Mouse (Mus musculus) lung, embryonic 16.5 days (tissue): ENCODE measurements around the gene H2-Ke6. TPM values are rescaled to one million over a fixed set of nuclear protein-coding genes. Genes with fewer than 3 reads are reported as not detected.
"Not testable (repeated sequence)": the region's sequence is repeated elsewhere in the genome, so short reads cannot be mapped to it uniquely, and the experiment has no call there.

Experiments
- ATAC-seq: fragments of 200-750 bp; cut with Nextera tagmentation; 2 replicates; pipeline ENCODE4 v1.8.0; 2017; ENCODE audit warnings: low read depth, mild to moderate bottlenecking, moderate library complexity
- H3K27ac ChIP-seq: fragments of 300-500 bp; sonication (generic); 2 replicates; pipeline ENCODE4 v1.5.1; 2014; ENCODE audit warnings: mild to moderate bottlenecking, control low read depth, low read length
- H3K27me3 ChIP-seq: fragments of 300-500 bp; sonication (generic); 2 replicates; pipeline ENCODE4 v1.6.1; 2014; ENCODE audit warnings: low read depth, low read length, mixed read lengths; ENCODE audit not compliant: control insufficient read depth, insufficient read depth
- H3K36me3 ChIP-seq: fragments of 300-500 bp; sonication (generic); 2 replicates; pipeline ENCODE4 v1.6.1; 2014; ENCODE audit warnings: low read length; ENCODE audit not compliant: control insufficient read depth, insufficient read depth
- H3K4me1 ChIP-seq: fragments of 300-500 bp; sonication (generic); replicated peaks from 2 replicates; pipeline ENCODE4 v1.6.1; 2014; ENCODE audit warnings: low read length, mixed read lengths; ENCODE audit not compliant: control insufficient read depth, insufficient read depth
- H3K4me2 ChIP-seq: fragments of 300-500 bp; sonication (generic); 2 replicates; pipeline ENCODE4 v1.6.1; 2014; ENCODE audit warnings: low read depth, low read length, control low read depth
- H3K4me3 ChIP-seq: fragments of 300-500 bp; sonication (generic); 2 replicates; pipeline ENCODE4 v1.5.1; 2014; ENCODE audit warnings: mild to moderate bottlenecking, low read length, control low read depth
- H3K9ac ChIP-seq: fragments of 300-500 bp; sonication (generic); 2 replicates; pipeline ENCODE4 v1.6.1; 2014; ENCODE audit warnings: low read length, control low read depth
- H3K9me3 ChIP-seq: fragments of 300-500 bp; sonication (generic); 2 replicates; pipeline ENCODE4 v1.6.1; 2016; ENCODE audit warnings: low read length; ENCODE audit not compliant: control insufficient read depth
- WGBS: fragments of 180-500 bp; shearing (Covaris S2); extraction: QIAGEN DNeasy Blood & Tissue Kit; methylation state at CpG from one replicate; pipeline ENCODE4 v1.1.7; 2014; 5-methylcytosine and 5-hydroxymethylcytosine counted together
- polyA plus RNA-seq: library from polyadenylated mRNA; unstranded; fragments of >200 nt; fragmentation: Nextera tagmentation; extraction: Ambion mirVana; gene quantifications from 2 replicates; pipeline ENCODE4 v1.2.1, GENCODE M21; 2015

The H2-Ke6 gene
- polyA plus RNA-seq, 1 experiment from 2014 or later: 40.9 TPM

DNA sequence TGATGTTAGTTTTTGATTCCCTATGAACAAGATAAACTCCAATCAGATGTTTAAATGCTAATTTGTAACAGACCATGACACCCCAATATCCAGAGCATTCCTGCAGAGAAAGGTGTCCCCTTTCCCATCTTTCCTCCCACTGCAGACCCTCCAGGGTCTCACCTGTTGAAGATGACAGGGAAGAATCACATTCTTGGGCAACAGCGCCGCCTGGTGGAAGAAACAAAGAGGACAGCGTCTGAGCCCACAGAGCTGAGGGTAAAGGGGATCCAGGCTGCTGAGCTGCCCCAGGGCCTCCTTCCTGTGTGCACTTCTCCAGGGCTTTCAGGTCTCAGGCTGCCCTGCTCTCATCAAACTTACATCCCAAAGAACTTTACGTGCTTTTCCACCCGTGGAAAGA, 24.4 kb downstream of the H2-Ke6 start:
- Histone ChIP-seq H3K4me2 (no peak overlapping the region), H3K9ac (no peak overlapping the region), H3K27ac (no peak overlapping the region), H3K36me3 (no peaks in the 10 kb centered on the region), H3K4me1 (peaks cover 6% of the 10 kb centered on the region; the same call in 1 of the 2 replicates), H3K27me3 (peaks cover 16% of the 10 kb centered on the region), H3K9me3 (no peaks in the 10 kb centered on the region), H3K4me3 (no peak overlapping the region)
- ATAC-seq: no peak
- 8% methylated on average over 5 of the region's 5 CpGs for WGBS

DNA sequence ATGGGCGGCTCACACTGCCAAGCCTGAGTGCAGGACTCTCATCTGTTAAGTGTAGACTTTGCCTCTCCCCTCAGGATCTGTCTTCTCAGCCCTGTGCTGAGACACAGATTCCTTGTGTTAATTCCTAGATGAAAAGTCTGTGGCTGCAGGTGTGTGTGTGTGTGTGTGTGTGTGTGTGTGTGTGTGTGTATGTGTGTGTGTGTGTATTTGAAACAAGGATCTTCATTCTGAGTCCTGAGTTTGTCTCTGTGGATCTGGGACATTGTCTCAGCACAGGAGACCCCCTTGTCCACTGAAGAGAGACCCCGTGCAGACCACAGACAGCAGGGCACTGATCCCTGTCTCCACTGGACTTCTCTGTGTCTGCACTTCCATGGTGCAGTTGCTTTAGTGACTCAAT, 27.1 kb downstream of the H2-Ke6 start:
- H3K9me3 ChIP-seq, H3K4me3 ChIP-seq, H3K36me3 ChIP-seq, H3K4me1 ChIP-seq, ATAC-seq, H3K27ac ChIP-seq, H3K9ac ChIP-seq: not testable (repeated sequence)
- Histone ChIP-seq H3K4me2 (peak overlapping the region; percentile 94; the same call in 1 of the 2 replicates), H3K27me3 (peaks cover 18% of the 10 kb centered on the region)
- WGBS: 42% methylated on average over 2 of the region's 2 CpGs

DNA sequence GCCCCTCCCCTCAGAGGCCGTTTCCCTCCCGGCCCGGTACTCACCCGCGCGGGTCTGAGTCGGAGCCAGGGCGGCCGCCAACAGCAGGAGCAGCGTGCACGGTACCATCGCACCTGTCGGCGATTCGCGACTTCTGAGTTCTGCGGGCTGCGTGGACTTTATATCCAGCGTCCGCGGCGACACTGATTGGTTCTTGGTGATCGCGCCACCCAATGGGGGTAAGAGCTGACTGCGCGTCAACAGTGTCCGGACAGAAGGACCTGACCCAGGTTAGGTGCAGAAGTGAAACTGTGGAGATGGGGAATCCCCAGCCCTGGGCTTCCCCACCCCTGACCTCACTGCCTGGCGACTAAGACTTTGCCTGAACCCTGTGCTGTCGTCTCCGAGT, 27.7 kb downstream of the H2-Ke6 start, which contains the start of gene H2-K1:
Gene H2-K1, minus strand, starts transcription at position 198 of the 388 bp plus-strand sequence.
- under 1% methylated on average over 24 of the region's 30 CpGs for WGBS
- peak within 1 kb of the TSS; percentile 68 for H3K9ac ChIP-seq
- H3K9me3 ChIP-seq: no peaks in the 10 kb centered on the region
- H3K4me1 ChIP-seq: peaks cover 6% of the 10 kb centered on the region; the same call in 1 of the 2 replicates
- no peaks in the 10 kb centered on the region for H3K36me3 ChIP-seq
- H3K4me3 ChIP-seq: peak within 1 kb of the TSS; percentile 60
- peak; percentile 97 for ATAC-seq
- H3K4me2 ChIP-seq: peak within 1 kb of the TSS; percentile 94
- H3K27ac ChIP-seq: no peak within 1 kb of the TSS
- H3K27me3 ChIP-seq: peaks cover 18% of the 10 kb centered on the region

DNA sequence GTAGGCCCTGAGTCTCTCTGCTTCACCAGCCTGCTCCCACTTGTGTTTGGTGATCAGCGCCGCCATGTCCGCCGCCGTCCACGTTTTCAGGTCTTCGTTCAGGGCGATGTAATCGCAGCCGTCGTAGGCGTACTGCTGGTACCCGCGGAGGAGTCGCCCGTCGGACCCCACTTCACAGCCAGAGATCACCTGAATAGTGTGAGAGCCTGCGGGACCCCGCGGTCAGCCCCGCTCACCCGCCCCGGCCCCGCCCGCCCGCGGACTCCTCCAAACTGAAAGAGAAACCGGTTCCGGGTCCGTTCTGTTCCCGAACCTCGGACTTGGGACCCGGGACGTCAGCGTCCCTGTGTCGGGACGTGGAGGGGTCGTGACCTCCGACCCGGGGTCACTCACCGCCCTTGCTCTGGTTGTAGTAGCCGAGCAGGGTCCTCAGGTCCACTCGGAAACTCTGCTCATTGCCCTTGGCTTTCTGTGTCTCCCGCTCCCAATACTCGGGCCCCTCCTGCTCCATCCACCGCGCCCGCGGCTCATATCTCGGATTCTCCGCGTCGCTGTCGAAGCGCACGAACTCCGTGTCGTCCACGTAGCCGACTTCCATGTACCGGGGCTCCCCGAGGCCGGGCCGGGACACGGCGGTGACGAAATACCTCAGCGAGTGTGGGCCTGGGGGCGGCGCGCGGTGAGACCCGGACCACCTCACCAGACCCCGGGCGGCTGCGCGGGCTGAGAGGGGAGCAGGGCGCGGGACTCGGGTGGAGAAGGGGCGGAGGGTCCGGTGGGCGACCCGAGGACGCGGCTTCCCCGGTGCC, 28.3 kb downstream of the H2-Ke6 start:
- Histone ChIP-seq H3K9ac (peak overlapping the region; percentile 68), H3K9me3 (no peaks in the 10 kb centered on the region), H3K36me3 (no peaks in the 10 kb centered on the region), H3K27me3 (peaks cover 18% of the 10 kb centered on the region), H3K4me3 (peak overlapping the region; percentile 60), H3K27ac (no peak overlapping the region), H3K4me1 (peaks cover 6% of the 10 kb centered on the region; the same call in 1 of the 2 replicates), H3K4me2 (peak overlapping the region; percentile 94)
- peak; percentile 51 for ATAC-seq
- WGBS: 1% methylated on average over 86 of the region's 87 CpGs

DNA sequence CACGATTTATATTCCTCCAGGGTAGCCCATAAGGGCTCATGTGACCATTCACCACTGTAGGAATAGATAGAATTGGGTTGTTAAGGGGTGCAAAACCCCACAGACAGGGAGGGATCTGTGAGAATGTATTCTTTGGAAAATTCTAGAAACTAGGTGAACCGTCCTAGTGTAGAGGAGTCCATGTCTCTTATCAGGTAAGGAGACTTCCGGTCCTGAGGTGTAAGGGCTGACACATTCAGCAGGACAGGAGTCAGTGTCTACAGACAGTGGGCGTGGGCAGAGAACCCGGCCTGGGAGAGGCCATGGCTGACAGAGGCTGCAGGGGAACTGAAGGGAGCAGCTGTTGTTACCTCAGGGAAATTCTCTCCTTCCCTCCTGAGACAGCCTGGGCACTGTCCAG, 29.2 kb downstream of the H2-Ke6 start:
- H3K9me3 ChIP-seq, H3K4me3 ChIP-seq, H3K27ac ChIP-seq, H3K4me1 ChIP-seq, ATAC-seq, H3K9ac ChIP-seq, H3K36me3 ChIP-seq, H3K4me2 ChIP-seq: not testable (repeated sequence)
- peaks cover 18% of the 10 kb centered on the region for H3K27me3 ChIP-seq
- 40% methylated on average over 5 of the region's 5 CpGs for WGBS

DNA sequence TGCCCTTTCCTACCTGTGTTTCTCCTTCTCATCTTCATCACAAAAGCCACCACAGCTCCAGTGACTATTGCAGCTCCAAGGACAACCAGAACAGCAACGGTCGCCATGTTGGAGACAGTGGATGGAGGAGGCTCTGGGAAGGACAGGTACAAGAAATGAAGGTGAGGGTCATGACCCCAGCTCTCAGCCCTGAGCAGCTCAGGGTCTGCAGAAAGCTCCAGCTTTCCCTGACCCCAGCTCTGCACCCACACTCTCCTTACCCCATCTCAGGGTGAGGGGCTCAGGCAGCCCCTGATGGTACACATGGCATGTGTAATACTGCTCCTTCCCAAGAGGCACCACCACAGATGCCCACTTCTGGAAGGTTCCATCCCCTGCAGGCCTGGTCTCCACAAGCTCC, 30.8 kb downstream of the H2-Ke6 start:
- H3K9ac ChIP-seq, H3K4me3 ChIP-seq, H3K36me3 ChIP-seq, ATAC-seq, H3K27ac ChIP-seq, H3K4me2 ChIP-seq, H3K4me1 ChIP-seq, H3K9me3 ChIP-seq: not testable (repeated sequence)
- WGBS: 86% methylated on average over 2 of the region's 2 CpGs
- peaks cover 18% of the 10 kb centered on the region for H3K27me3 ChIP-seq

DNA sequence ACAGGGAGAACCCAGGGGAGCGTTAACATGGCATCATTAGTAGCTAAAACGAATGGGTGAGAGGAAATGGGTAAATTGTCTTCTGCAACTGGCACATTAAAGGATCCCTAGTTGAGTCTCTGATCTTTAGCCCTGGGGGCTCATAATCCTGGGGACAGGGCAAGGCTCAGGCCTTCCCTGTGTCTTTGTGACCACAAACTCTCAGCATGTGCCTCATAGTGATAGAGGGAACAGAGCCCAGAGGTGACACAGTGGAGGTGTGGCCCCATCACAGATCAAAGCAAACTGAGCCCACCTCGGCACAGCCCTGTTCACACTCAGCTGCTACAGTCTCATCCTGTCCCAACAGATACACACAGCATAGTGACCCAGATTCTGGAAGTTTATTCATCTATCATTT, 32.2 kb downstream of the H2-Ke6 start:
- H3K4me2 ChIP-seq: no peak overlapping the region
- H3K27ac ChIP-seq: no peak overlapping the region
- H3K4me3 ChIP-seq: no peak overlapping the region
- H3K36me3 ChIP-seq: no peaks in the 10 kb centered on the region
- H3K27me3 ChIP-seq: peaks cover 15% of the 10 kb centered on the region
- H3K4me1 ChIP-seq: peaks cover 6% of the 10 kb centered on the region; the same call in 1 of the 2 replicates
- H3K9ac ChIP-seq: no peak overlapping the region
- 40% methylated on average over 3 of the region's 3 CpGs for WGBS
- no peak for ATAC-seq
- H3K9me3 ChIP-seq: no peaks in the 10 kb centered on the region

DNA sequence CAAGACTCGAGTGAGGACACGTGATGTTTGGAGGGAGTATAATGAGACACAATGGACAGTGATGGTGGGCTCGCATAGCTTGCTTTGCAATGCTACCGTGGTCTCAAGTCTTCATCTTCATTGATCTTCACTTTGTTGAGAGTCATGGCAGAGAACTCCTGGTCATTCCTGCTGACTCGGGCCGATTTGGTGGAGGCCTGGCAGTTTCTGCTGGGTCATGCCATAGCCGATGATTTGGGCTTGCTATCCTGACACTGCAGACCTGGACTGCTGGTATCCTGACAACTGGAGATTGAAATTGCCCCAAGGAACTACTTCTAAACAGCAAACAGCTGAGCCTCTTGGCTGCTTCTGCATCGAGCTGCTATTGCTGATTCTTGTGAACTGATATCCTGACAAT, 32.9 kb downstream of the H2-Ke6 start:
- 0 out of 2 replicates have a peak, but pooled peaks cover 3% of the 10 kb centered on the region for H3K4me1 ChIP-seq
- H3K4me3 ChIP-seq: no peak overlapping the region
- H3K9ac ChIP-seq: no peak overlapping the region
- no peaks in the 10 kb centered on the region for H3K9me3 ChIP-seq
- H3K4me2 ChIP-seq: no peak overlapping the region
- H3K27ac ChIP-seq: no peak overlapping the region
- 84% methylated on average over 8 of the region's 8 CpGs for WGBS
- peaks cover 10% of the 10 kb centered on the region for H3K27me3 ChIP-seq
- H3K36me3 ChIP-seq: no peaks in the 10 kb centered on the region
- no peak for ATAC-seq

DNA sequence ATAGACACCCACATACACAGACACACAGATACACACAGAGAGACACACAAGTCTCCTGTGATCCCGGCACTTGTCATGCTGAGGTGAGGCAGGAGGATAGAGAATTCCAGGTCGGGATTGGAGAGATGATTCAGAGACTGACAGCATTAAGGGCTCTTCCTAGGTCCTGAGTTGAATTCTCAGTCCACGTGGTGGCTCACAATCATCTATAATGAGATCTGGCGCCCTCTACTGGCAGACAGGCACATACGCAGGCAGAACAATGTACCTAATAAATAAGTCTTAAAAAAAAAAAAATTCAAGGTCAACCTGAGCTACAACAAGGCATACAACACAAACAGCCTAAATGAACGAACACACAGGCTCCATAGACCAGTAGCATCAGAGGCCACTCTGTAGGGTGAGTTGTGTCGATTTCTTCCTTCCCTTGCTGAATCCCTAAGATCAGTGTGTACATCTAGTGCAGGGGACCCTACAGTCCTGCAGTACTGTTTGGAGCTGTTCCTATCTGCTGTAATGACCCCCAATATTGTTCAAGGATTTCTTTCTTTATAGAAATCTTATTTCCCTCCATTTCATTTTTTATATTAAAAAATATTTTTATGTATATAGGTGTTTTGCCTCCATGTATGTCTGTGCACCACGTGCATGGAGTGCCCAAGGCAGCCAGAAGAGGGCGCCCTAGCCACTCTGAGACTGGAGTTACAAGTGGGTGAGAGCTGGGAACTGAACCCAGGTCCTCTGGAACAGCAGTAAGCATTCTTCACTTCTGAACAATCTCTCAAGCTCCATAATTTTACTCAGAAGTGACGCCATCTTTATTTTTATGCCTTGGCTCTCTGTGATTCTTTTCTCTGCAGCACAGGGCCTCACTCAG, 35.8 kb downstream of the H2-Ke6 start:
- Histone ChIP-seq H3K9ac (no peak overlapping the region), H3K4me3 (no peak overlapping the region), H3K4me2 (no peak overlapping the region), H3K9me3 (no peaks in the 10 kb centered on the region), H3K27me3 (no peaks in the 10 kb centered on the region), H3K36me3 (no peaks in the 10 kb centered on the region), H3K4me1 (no peaks in the 10 kb centered on the region), H3K27ac (no peak overlapping the region)
- peak; percentile 26; the same call in 1 of the 2 replicates for ATAC-seq
- 28% methylated on average over 10 of the region's 10 CpGs for whole genome bisulfite sequencing
